Mouse (Mus musculus) kidney, adult 2 months (tissue): ENCODE results near the gene Ralgapa2. TPM values are rescaled to one million over a fixed set of nuclear protein-coding genes. Genes with fewer than 3 reads are reported as not detected.

Source experiments
- DNase-seq: peaks from one replicate; pipeline ENCODE4 v3.0.0; 2021
- H3K27ac ChIP-seq: fragments of 200-500 bp; 2 replicates; pipeline ENCODE4 v1.5.1; 2012; ENCODE audit warnings: low read depth, low read length, control low read depth, inconsistent platforms; ENCODE audit not compliant: insufficient read depth
- H3K27me3 ChIP-seq: fragments of 200-500 bp; replicated peaks from 2 replicates; pipeline ENCODE4 v1.6.1; 2012; ENCODE audit warnings: mild to moderate bottlenecking, moderate library complexity, low read length, inconsistent platforms; ENCODE audit not compliant: control insufficient read depth, insufficient read depth
- H3K36me3 ChIP-seq: fragments of 200-500 bp; 2 replicates; pipeline ENCODE4 v1.6.1; 2012; ENCODE audit warnings: mild to moderate bottlenecking, moderate library complexity, low read length, inconsistent platforms; ENCODE audit not compliant: control insufficient read depth, insufficient read depth
- H3K4me1 ChIP-seq: fragments of 200-500 bp; 2 replicates; pipeline ENCODE4 v1.6.1; 2011; ENCODE audit warnings: low read length; ENCODE audit not compliant: control insufficient read depth, insufficient read depth
- H3K4me3 ChIP-seq: fragments of 200-500 bp; 2 replicates; pipeline ENCODE4 v1.5.1; 2011; ENCODE audit warnings: mild to moderate bottlenecking, low read depth, low read length, control low read depth; ENCODE audit not compliant: insufficient read depth
- CTCF ChIP-seq: fragments of 200-500 bp; conservative IDR thresholded peaks from 2 replicates; pipeline ENCODE4 v1.5.1; 2011; ENCODE audit warnings: low read depth, mild to moderate bottlenecking, control low read depth, low read length, moderate library complexity, mixed read lengths; ENCODE audit not compliant: insufficient read depth, insufficient read length
- POLR2A ChIP-seq: fragments of 200-500 bp; IDR thresholded peaks from one replicate; pipeline ENCODE4 v1.6.1; 2011; ENCODE audit warnings: low read depth, low read length, control low read depth
- WGBS: fragments of 180-500 bp; shearing (Covaris S2); methylation state at CpG from one replicate; pipeline ENCODE4 v1.1.7; 2018; 5-methylcytosine and 5-hydroxymethylcytosine counted together
- polyA plus RNA-seq: library from polyadenylated mRNA; depleted of rRNA; stranded (reverse); fragments of >200 nt; gene quantifications from 2 replicates; pipeline ENCODE4 v1.2.3, GENCODE M21; 2012

Ralgapa2 gene
- polyA plus RNA-seq, 1 experiment = 15.8 TPM

DNA sequence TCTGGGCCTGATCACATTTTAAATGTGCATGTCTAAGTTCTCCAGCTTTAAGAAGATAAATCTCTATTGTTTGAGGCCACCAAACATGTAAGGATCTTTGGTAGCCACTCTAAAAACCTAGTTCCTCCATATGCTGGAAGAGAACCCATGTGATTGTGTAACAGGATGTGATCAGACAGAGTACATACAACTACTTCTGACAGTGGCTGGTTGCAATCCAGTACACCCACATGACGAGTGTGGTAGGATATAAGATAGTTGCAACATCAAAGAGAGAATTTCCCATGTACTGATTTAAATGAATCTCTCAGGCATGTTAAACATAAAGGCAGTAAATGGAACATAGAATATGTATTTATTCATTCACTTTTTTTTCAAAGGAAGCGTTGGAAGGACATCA lies 4.8 kb upstream of the Ralgapa2 start:
- H3K4me3 ChIP-seq = no peak overlapping the region
- no peaks in the 10 kb centered on the region for H3K36me3 ChIP-seq
- TF ChIP-seq POLR2A = no peak
- DNase-seq = no peak
- H3K27ac ChIP-seq = no peak overlapping the region
- 89% methylated on average over 2 of the region's 2 CpGs for WGBS
- H3K4me1 ChIP-seq = peaks cover 3% of the 10 kb centered on the region; the same call in 1 of the 2 replicates
- H3K27me3 ChIP-seq = no peaks in the 10 kb centered on the region

DNA sequence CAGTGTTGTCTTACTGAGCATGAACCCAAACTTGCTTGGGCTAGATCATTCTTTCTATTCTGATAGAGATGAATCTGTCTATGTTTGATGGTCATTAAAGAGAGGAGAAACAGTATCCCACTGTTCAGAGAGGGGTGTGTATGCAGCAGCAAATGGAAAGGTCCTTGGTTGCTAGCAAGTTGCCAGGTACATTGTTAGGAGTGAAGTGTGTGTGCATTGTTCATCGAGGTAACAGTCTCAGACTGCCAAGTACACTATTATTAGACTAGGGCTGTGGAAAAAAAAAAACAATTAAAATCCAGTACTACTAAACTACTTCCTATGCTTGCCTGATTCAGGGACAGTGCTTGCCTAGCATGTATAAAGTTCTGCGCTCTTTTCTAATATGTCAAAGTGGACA lies 2.9 kb upstream of the Ralgapa2 start:
- no peak overlapping the region for H3K4me3 ChIP-seq
- DNase-seq = no peak
- H3K27ac ChIP-seq = no peak overlapping the region
- H3K27me3 ChIP-seq = no peaks in the 10 kb centered on the region
- WGBS = 67% methylated on average over 2 of the region's 2 CpGs
- H3K36me3 ChIP-seq = no peaks in the 10 kb centered on the region
- H3K4me1 ChIP-seq = peaks cover 10% of the 10 kb centered on the region; the same call in 1 of the 2 replicates
- TF ChIP-seq POLR2A (no peak), CTCF (no peak)

DNA sequence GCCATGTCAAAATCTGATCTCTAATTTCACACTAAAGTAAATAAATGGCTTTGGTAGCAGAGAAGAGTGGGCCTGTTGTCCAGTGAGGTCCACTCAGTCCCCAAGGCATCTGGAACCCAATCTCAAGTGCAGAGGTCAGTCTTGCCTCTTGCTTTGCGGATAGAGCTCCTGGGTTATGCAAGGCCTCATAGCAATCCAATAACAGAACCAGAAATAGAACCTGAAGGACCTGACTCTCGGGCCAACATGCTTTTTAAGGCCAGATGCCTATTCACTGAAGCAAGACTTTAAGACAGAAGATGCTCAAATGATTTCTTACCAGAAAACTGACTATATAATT lies 407 bp upstream of the Ralgapa2 start:
- Histone ChIP-seq H3K36me3 (no peaks in the 10 kb centered on the region), H3K27ac (peak overlapping the region; percentile 11; the same call in 1 of the 2 replicates), H3K4me1 (peaks cover 13% of the 10 kb centered on the region; the same call in 1 of the 2 replicates), H3K4me3 (no peak overlapping the region), H3K27me3 (no peaks in the 10 kb centered on the region)
- WGBS = 34% methylated on average over 2 of the region's 2 CpGs
- peak; percentile 61 for DNase-seq
- no peak for TF ChIP-seq CTCF
- no peak for TF ChIP-seq POLR2A

DNA sequence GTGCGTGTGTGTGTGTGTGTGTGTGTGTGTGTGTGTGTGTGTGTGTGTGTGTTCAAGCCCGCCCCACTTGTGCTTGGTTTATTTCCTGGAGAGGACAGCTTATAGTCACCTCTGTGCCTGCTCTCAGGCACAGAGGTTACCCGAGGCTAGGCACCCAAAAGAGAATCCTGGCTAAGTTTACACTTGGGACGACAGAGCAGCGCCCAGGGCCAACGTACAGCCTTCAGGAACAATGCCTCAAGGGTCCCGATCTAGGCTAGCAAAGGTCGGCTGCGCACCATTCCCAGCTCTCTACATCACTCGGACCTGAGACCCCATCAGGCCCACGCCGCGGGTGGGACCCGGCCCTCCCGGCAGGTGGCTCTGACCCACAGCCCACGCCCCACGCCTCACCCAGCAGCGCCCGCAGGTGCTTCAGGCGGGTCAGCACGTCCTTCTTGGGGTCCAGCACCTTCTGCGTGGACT lies 711 bp downstream of the Ralgapa2 start:
- DNase-seq = no peak
- no peak for TF ChIP-seq CTCF
- TF ChIP-seq POLR2A = no peak
- no peaks in the 10 kb centered on the region for H3K36me3 ChIP-seq
- H3K4me1 ChIP-seq = peaks cover 13% of the 10 kb centered on the region; the same call in 1 of the 2 replicates
- under 1% methylated on average over 22 of the region's 22 CpGs for WGBS
- H3K27me3 ChIP-seq = no peaks in the 10 kb centered on the region
- peak overlapping the region; percentile 94 for H3K4me3 ChIP-seq
- peak overlapping the region; percentile 64 for H3K27ac ChIP-seq

DNA sequence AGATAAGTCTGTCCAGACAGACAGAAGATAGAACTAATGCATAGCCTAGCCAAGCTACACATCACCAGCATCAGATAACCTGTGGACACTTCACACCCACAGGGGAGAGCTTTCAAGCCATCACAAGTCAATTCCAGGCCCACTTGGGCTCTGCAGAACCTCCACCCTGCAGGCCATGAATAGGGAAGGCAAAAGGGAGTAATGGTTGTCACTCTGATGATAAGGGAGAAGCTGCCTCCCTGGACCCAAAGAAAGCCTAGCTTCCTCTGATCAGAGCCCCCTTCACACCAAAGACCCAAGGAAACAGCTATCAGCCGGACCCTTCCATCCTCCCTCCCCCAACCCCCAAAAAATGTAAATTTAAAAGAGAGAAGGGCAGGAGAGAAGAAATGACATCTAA lies 1.4 kb downstream of the Ralgapa2 start:
- no peak overlapping the region for H3K27ac ChIP-seq
- H3K4me3 ChIP-seq = peak overlapping the region; percentile 10
- TF ChIP-seq POLR2A (no peak), CTCF (no peak)
- H3K27me3 ChIP-seq = no peaks in the 10 kb centered on the region
- H3K4me1 ChIP-seq = peaks cover 13% of the 10 kb centered on the region; the same call in 1 of the 2 replicates
- 43% methylated on average over 1 of the region's 1 CpGs for WGBS
- DNase-seq = no peak
- no peaks in the 10 kb centered on the region for H3K36me3 ChIP-seq

DNA sequence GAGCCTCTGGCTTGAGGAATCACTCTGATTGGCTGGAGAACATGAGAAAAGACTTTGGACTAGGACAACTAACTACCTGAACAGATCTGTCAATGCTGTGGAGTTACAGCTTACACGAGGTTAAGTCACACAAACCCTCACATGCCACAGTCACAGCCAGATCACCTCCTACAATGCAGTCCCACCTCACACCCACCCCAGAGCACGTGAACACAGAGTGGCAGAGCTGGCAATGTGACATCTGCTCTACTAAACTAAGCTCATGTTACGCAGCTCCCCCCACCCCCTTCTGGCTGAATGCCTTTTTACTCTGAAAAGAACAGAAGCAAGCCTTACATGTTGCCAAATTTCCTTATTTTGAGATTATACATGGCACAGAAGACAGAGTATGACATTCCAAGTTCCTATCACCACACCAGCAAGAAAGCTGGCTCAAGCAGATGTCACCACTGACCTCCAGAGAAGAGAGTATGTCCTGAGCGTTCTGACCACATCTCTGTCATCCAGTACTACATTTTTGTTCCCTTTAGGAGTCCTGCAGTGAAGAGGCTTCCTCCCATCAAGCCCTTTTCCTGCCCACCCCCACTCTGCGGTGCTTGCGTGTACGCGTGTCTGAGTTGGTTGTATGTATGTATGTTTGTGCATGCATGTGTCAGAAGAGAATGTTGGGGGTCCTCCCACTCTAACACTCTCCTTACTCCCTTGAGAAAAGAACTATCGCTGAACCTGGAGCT lies 9.4 kb downstream of the Ralgapa2 start:
- H3K27ac ChIP-seq = no peak overlapping the region
- DNase-seq = peak; percentile 64
- H3K4me1 ChIP-seq = peaks cover 25% of the 10 kb centered on the region
- no peaks in the 10 kb centered on the region for H3K36me3 ChIP-seq
- H3K4me3 ChIP-seq = no peak overlapping the region
- no peak for TF ChIP-seq POLR2A
- no peak for TF ChIP-seq CTCF
- WGBS = 57% methylated on average over 9 of the region's 9 CpGs
- H3K27me3 ChIP-seq = no peaks in the 10 kb centered on the region

DNA sequence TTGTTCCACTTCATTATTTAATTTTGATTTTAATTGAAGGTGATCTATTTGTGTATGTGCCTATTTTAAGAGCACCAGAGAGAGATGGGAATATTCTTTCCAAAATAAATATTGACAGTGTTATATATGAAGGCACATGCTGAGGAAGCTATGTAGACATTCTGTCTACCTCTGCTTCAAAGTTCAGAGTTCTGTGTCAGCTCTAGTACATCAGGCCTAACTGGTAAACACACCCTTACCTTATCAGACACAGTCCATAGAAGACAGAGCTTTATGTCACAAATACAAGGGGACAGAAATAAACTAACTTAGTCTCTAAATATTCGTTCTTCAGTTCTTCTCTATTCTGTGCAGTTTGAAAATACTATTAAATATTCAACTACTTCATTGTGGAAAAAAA lies 12.1 kb downstream of the Ralgapa2 start:
- WGBS = 92% methylated on average over 1 of the region's 1 CpGs
- Histone ChIP-seq H3K27me3 (no peaks in the 10 kb centered on the region), H3K4me1 (peaks cover 26% of the 10 kb centered on the region)

More for the DNA sequence above, 12.1 kb downstream of the Ralgapa2 start:
- no peak for DNase-seq
- Histone ChIP-seq H3K4me3 (no peak overlapping the region), H3K27ac (no peak overlapping the region), H3K36me3 (no peaks in the 10 kb centered on the region)
- no peak for TF ChIP-seq POLR2A
- TF ChIP-seq CTCF = no peak
